Mouse (Mus musculus) cerebellum, adult 2 months (tissue): ENCODE measurements around the gene Wdr89. TPM values are rescaled to one million over a fixed set of nuclear protein-coding genes. Genes with fewer than 3 reads are reported as not detected.

Source experiments
- DNase-seq, 2 experiments: peaks; one replicate each; pipeline ENCODE4 v3.0.0; 2021
- H3K27ac ChIP-seq: fragments of 200-500 bp; 2 replicates; pipeline ENCODE4 v1.5.1; 2012; ENCODE audit warnings: low read length, control low read depth, inconsistent platforms; ENCODE audit not compliant: insufficient read depth
- H3K27me3 ChIP-seq: fragments of 200-500 bp; 2 replicates; pipeline ENCODE4 v1.6.1; 2012; ENCODE audit warnings: inconsistent platforms, mild to moderate bottlenecking, low read length, moderate library complexity; ENCODE audit not compliant: control insufficient read depth, insufficient read depth
- H3K4me1 ChIP-seq: fragments of 200-500 bp; 2 replicates; pipeline ENCODE4 v1.6.1; 2011; ENCODE audit warnings: low read length; ENCODE audit not compliant: control insufficient read depth, insufficient read depth
- H3K4me3 ChIP-seq: fragments of 200-500 bp; replicated peaks from 2 replicates; pipeline ENCODE3; 2011; ENCODE audit warnings: mild to moderate bottlenecking, low read depth, low read length, control low read depth; ENCODE audit not compliant: insufficient read depth
- CTCF ChIP-seq: fragments of 200-500 bp; IDR thresholded peaks from 2 replicates; pipeline ENCODE4 v1.5.1; 2011; ENCODE audit warnings: low read depth, mild to moderate bottlenecking, control low read depth, low read length, moderate library complexity, borderline replicate concordance; ENCODE audit not compliant: insufficient read depth
- POLR2A ChIP-seq: fragments of 200-500 bp; IDR thresholded peaks from 2 replicates; pipeline ENCODE4 v1.6.1; 2011; ENCODE audit warnings: low read length, control low read depth, borderline replicate concordance; ENCODE audit not compliant: insufficient read depth
- WGBS: fragments of 180-500 bp; shearing (Covaris S2); methylation state at CpG from one replicate; pipeline ENCODE4 v1.1.7; 2018; 5-methylcytosine and 5-hydroxymethylcytosine counted together
- polyA plus RNA-seq: library from polyadenylated mRNA; depleted of rRNA; stranded (reverse); fragments of >200 nt; gene quantifications from 2 replicates; pipeline ENCODE4 v1.2.3, GENCODE M21; 2012

The Wdr89 gene
- polyA plus RNA-seq, 1 experiment = 5.4 TPM

GRCm38 (mm10) chr12:75622835-75623234 lies 46.5 kb downstream of the Wdr89 start:
- 71% methylated on average over 3 of the region's 3 CpGs for WGBS
- no peak overlapping the region for H3K27ac ChIP-seq
- no peak overlapping the region for H3K4me3 ChIP-seq
- TF ChIP-seq POLR2A = no peak
- no peak for TF ChIP-seq CTCF
- H3K27me3 ChIP-seq = no peaks in the 10 kb centered on the region
- DNase-seq = no peak
- no peaks in the 10 kb centered on the region; the same call in 1 of the 2 replicates for H3K4me1 ChIP-seq

GRCm38 (mm10) chr12:75616841-75617240 lies 52.5 kb downstream of the Wdr89 start:
- TF ChIP-seq POLR2A (no peak), CTCF (no peak)
- no peak overlapping the region for H3K27ac ChIP-seq
- no peak for DNase-seq
- no peaks in the 10 kb centered on the region for H3K27me3 ChIP-seq
- H3K4me1 ChIP-seq = peaks cover 6% of the 10 kb centered on the region
- 71% methylated on average over 8 of the region's 8 CpGs for WGBS
- H3K4me3 ChIP-seq = no peak overlapping the region

GRCm38 (mm10) chr12:75616158-75616791 lies 53.1 kb downstream of the Wdr89 start:
- Histone ChIP-seq H3K27ac (no peak overlapping the region), H3K4me3 (no peak overlapping the region), H3K27me3 (no peaks in the 10 kb centered on the region), H3K4me1 (peaks cover 6% of the 10 kb centered on the region)
- TF ChIP-seq CTCF = no peak
- no peak for TF ChIP-seq POLR2A
- WGBS = 13% methylated on average over 24 of the region's 24 CpGs
- no peak for DNase-seq

GRCm38 (mm10) chr12:75615556-75615955 lies 53.8 kb downstream of the Wdr89 start:
- TF ChIP-seq CTCF (no peak), POLR2A (no peak)
- Histone ChIP-seq H3K27me3 (no peaks in the 10 kb centered on the region), H3K4me3 (no peak overlapping the region), H3K27ac (no peak overlapping the region), H3K4me1 (peaks cover 6% of the 10 kb centered on the region)
- 58% methylated on average over 3 of the region's 3 CpGs for WGBS
- no peak for DNase-seq

GRCm38 (mm10) chr12:75612711-75613110 lies 56.6 kb downstream of the Wdr89 start:
- WGBS = 15% methylated on average over 7 of the region's 7 CpGs
- H3K27ac ChIP-seq = peak overlapping the region; percentile 52; the same call in 1 of the 2 replicates
- no peak overlapping the region for H3K4me3 ChIP-seq
- H3K27me3 ChIP-seq = no peaks in the 10 kb centered on the region
- H3K4me1 ChIP-seq = peaks cover 6% of the 10 kb centered on the region
- DNase-seq = peak; percentile 53 to 82
- TF ChIP-seq CTCF = no peak

GRCm38 (mm10) chr12:75599490-75599889 lies 69.8 kb downstream of the Wdr89 start:
- no peak overlapping the region for H3K27ac ChIP-seq
- 33% methylated on average over 4 of the region's 4 CpGs for WGBS

GRCm38 (mm10) chr12:75598988-75599387 lies 70.3 kb downstream of the Wdr89 start:
- H3K4me1 ChIP-seq = peaks cover 3% of the 10 kb centered on the region; the same call in 1 of the 2 replicates
- H3K4me3 ChIP-seq = no peak overlapping the region
- 70% methylated on average over 4 of the region's 4 CpGs for WGBS
- no peaks in the 10 kb centered on the region for H3K27me3 ChIP-seq
- H3K27ac ChIP-seq = no peak overlapping the region
- TF ChIP-seq CTCF (no peak), POLR2A (no peak)
- DNase-seq = no peak

More at GRCm38 (mm10) chr12:75599490-75599889, 69.8 kb downstream of the Wdr89 start:
- no peak for DNase-seq
- Histone ChIP-seq H3K27me3 (no peaks in the 10 kb centered on the region), H3K4me3 (no peak overlapping the region), H3K4me1 (peaks cover 2% of the 10 kb centered on the region; the same call in 1 of the 2 replicates)
- TF ChIP-seq POLR2A = no peak
- TF ChIP-seq CTCF = no peak

GRCm38 (mm10) chr12:75597707-75598106 lies 71.6 kb downstream of the Wdr89 start:
- Histone ChIP-seq H3K4me3 (no peak overlapping the region), H3K4me1 (peaks cover 10% of the 10 kb centered on the region), H3K27ac (no peak overlapping the region), H3K27me3 (no peaks in the 10 kb centered on the region)
- DNase-seq = no peak
- TF ChIP-seq CTCF (no peak), POLR2A (no peak)
- WGBS = 63% methylated on average over 4 of the region's 4 CpGs
